28 mouse cellular contexts compared by ENCODE assay signal in genomic region chr19:56189185-56189584, GRCm38 (mm10).
DNase-seq lines count a peak whose midpoint lies in the region; ATAC-seq and TF ChIP-seq lines count a peak whose summit lies in the region.
"Had no signal": no experiment of that assay in that cellular context is flagged by ENCODE, and none has a peak within 500 bp of the region (broad histone marks: within the 10 kb centered on the region; RNA-seq: fewer than 3 reads in every experiment).

No protein-coding gene starts in this region.

- TF ChIP-seq CTCF in forebrain, postnatal 0 days (IDR thresholded peaks at IDR 0.05; ENCODE audit: low read depth): no peak
- TF ChIP-seq CTCF in hindbrain, postnatal 0 days (IDR thresholded peaks at IDR 0.05; ENCODE audit: low read depth): no peak

- H3K4me1 ChIP-seq in forebrain, embryonic 10.5 days: peaks cover 35% of the 10 kb centered on the region
- H3K4me1 ChIP-seq in forebrain, postnatal 0 days (ENCODE audit: insufficient read depth): no peaks in the 10 kb centered on the region
- peaks cover 18% of the 10 kb centered on the region for H3K4me1 ChIP-seq in hindbrain, embryonic 10.5 days (replicated peaks)
- H3K4me1 ChIP-seq in hindbrain, postnatal 0 days (ENCODE audit: insufficient read depth, low read length): no peaks in the 10 kb centered on the region; the same call in 1 of the 2 replicates
- peaks cover 42% of the 10 kb centered on the region for H3K4me1 ChIP-seq in limb, embryonic 10.5 days
- H3K4me1 ChIP-seq in liver, embryonic 15.5 days (replicated peaks): peaks cover 13% of the 10 kb centered on the region; the same call in 1 of the 2 replicates
- H3K4me1 ChIP-seq: intestine, embryonic 15.5 days had no signal

- 0 out of 2 replicates have a peak overlapping the region, but pooled peaks have one; percentile 12 for H3K27ac ChIP-seq in forebrain, embryonic 10.5 days
- H3K27ac ChIP-seq in forebrain, postnatal 0 days (ENCODE audit: low read depth, low read length): no peak overlapping the region
- peak overlapping the region; percentile 16 for H3K27ac ChIP-seq in hindbrain, embryonic 10.5 days
- no peak overlapping the region for H3K27ac ChIP-seq in hindbrain, postnatal 0 days
- peak overlapping the region; percentile 61 for H3K27ac ChIP-seq in limb, embryonic 10.5 days
- no peak overlapping the region for H3K27ac ChIP-seq in liver, embryonic 15.5 days (replicated peaks)
- H3K27ac ChIP-seq: intestine, embryonic 15.5 days; limb, embryonic 13.5 days; neural tube, embryonic 12.5 days; stomach, postnatal 0 days had no signal

- H3K9ac ChIP-seq in forebrain, postnatal 0 days: no peak overlapping the region
- no peak overlapping the region for H3K9ac ChIP-seq in hindbrain, postnatal 0 days (replicated peaks; ENCODE audit: low read length)
- H3K9ac ChIP-seq in liver, embryonic 15.5 days: no peak overlapping the region
- H3K9ac ChIP-seq: intestine, embryonic 15.5 days; limb, embryonic 13.5 days; neural tube, embryonic 12.5 days had no signal

- peaks cover 3% of the 10 kb centered on the region; the same call in 1 of the 2 replicates for H3K9me3 ChIP-seq in forebrain, embryonic 10.5 days
- H3K9me3 ChIP-seq in forebrain, postnatal 0 days (ENCODE audit: low read length): no peaks in the 10 kb centered on the region
- H3K9me3 ChIP-seq in hindbrain, embryonic 10.5 days: peaks cover under 1% of the 10 kb centered on the region; the same call in 1 of the 2 replicates
- H3K9me3 ChIP-seq in hindbrain, postnatal 0 days (ENCODE audit: low read length): no peaks in the 10 kb centered on the region
- no peaks in the 10 kb centered on the region for H3K9me3 ChIP-seq in limb, embryonic 10.5 days (replicated peaks)
- H3K9me3 ChIP-seq in liver, embryonic 15.5 days (replicated peaks): no peaks in the 10 kb centered on the region
- H3K9me3 ChIP-seq: intestine, embryonic 15.5 days had no signal

- peaks cover 89% of the 10 kb centered on the region for H3K27me3 ChIP-seq in forebrain, embryonic 10.5 days (ENCODE audit: poor library complexity, severe bottlenecking)
- H3K27me3 ChIP-seq in forebrain, postnatal 0 days (ENCODE audit: insufficient read depth, low read length): peaks cover 9% of the 10 kb centered on the region
- no peaks in the 10 kb centered on the region; the same call in 1 of the 2 replicates for H3K27me3 ChIP-seq in hindbrain, embryonic 10.5 days (ENCODE audit: insufficient read depth, poor library complexity, severe bottlenecking)
- no peaks in the 10 kb centered on the region for H3K27me3 ChIP-seq in hindbrain, postnatal 0 days (ENCODE audit: insufficient read depth, low read length)
- H3K27me3 ChIP-seq in limb, embryonic 10.5 days (ENCODE audit: low read depth, poor library complexity, severe bottlenecking): 0 out of 2 replicates have a peak, but pooled peaks cover 4% of the 10 kb centered on the region
- H3K27me3 ChIP-seq in liver, embryonic 15.5 days: no peaks in the 10 kb centered on the region
- H3K27me3 ChIP-seq: intestine, embryonic 15.5 days; neural tube, embryonic 12.5 days had no signal

- WGBS in forebrain, embryonic 10.5 days: 94% methylated on average over 1 of the region's 1 CpGs
- 96% methylated on average over 1 of the region's 1 CpGs for WGBS in forebrain, postnatal 0 days
- 97% methylated on average over 1 of the region's 1 CpGs for WGBS in hindbrain, embryonic 10.5 days
- WGBS in hindbrain, postnatal 0 days: 94% methylated on average over 1 of the region's 1 CpGs
- 100% methylated on average over 1 of the region's 1 CpGs for WGBS in limb, embryonic 10.5 days
- 75% methylated on average over 1 of the region's 1 CpGs for WGBS in liver, embryonic 15.5 days (ENCODE audit: insufficient replicate concordance)

- no peak overlapping the region for H3K4me2 ChIP-seq in forebrain, postnatal 0 days (ENCODE audit: low read depth)
- H3K4me2 ChIP-seq in hindbrain, postnatal 0 days (ENCODE audit: low read depth, low read length): no peak overlapping the region
- no peak overlapping the region for H3K4me2 ChIP-seq in liver, embryonic 15.5 days
- H3K4me2 ChIP-seq: intestine, embryonic 15.5 days; limb, embryonic 13.5 days; midbrain, embryonic 11.5 days; neural tube, embryonic 12.5 days had no signal

- no peak for DNase-seq in forebrain, embryonic 10.5 days (ENCODE audit: extremely low spot score, low spot score)
- no peak for DNase-seq in forebrain, postnatal 0 days
- DNase-seq in hindbrain, embryonic 10.5 days (ENCODE audit: low spot score): no peak
- DNase-seq in hindbrain, postnatal 0 days (ENCODE audit: low spot score): no peak
- no peak for DNase-seq in limb, embryonic 10.5 days (ENCODE audit: low spot score)
- no peak for DNase-seq in layer of hippocampus, adult 8-10 months (ENCODE audit: low spot score in 2 of 2)
- DNase-seq in lung, postnatal 4 days: no peak
- DNase-seq: adrenal gland, postnatal 14 days; cerebellum, adult 8-10 months; cerebellum, postnatal 36 days; kidney, adult 2 months; kidney, postnatal 10 days; layer of hippocampus, adult 9-11 months; lung, adult 2 months; lung, postnatal 10 days; right cerebral cortex, postnatal 4 days; thymus, adult 18-20 months; thymus, postnatal 25 days had no signal

- H3K36me3 ChIP-seq in forebrain, embryonic 10.5 days (replicated peaks): no peaks in the 10 kb centered on the region
- no peaks in the 10 kb centered on the region for H3K36me3 ChIP-seq in forebrain, postnatal 0 days (ENCODE audit: insufficient read depth)
- H3K36me3 ChIP-seq in hindbrain, embryonic 10.5 days: no peaks in the 10 kb centered on the region
- no peaks in the 10 kb centered on the region for H3K36me3 ChIP-seq in hindbrain, postnatal 0 days (ENCODE audit: insufficient read depth, low read length)
- H3K36me3 ChIP-seq in limb, embryonic 10.5 days: no peaks in the 10 kb centered on the region
- H3K36me3 ChIP-seq in liver, embryonic 15.5 days (replicated peaks): no peaks in the 10 kb centered on the region
- H3K36me3 ChIP-seq: intestine, embryonic 15.5 days; neural tube, embryonic 12.5 days had no signal

- no peak overlapping the region for H3K4me3 ChIP-seq in forebrain, embryonic 10.5 days
- no peak overlapping the region for H3K4me3 ChIP-seq in forebrain, postnatal 0 days (ENCODE audit: low read depth, low read length)
- no peak overlapping the region for H3K4me3 ChIP-seq in hindbrain, embryonic 10.5 days
- H3K4me3 ChIP-seq in hindbrain, postnatal 0 days (ENCODE audit: low read length): no peak overlapping the region
- no peak overlapping the region for H3K4me3 ChIP-seq in limb, embryonic 10.5 days
- H3K4me3 ChIP-seq in liver, embryonic 15.5 days (replicated peaks): no peak overlapping the region
- H3K4me3 ChIP-seq: intestine, embryonic 15.5 days; limb, embryonic 13.5 days; myocyte; neural tube, embryonic 12.5 days had no signal

- no peak for ATAC-seq in forebrain, postnatal 0 days
- ATAC-seq in hindbrain, postnatal 0 days: no peak
- ATAC-seq in liver, embryonic 15.5 days (ENCODE audit: insufficient read depth): peak; percentile 75
- ATAC-seq: forebrain, embryonic 16.5 days; hindbrain, embryonic 16.5 days; intestine, embryonic 15.5 days; midbrain, embryonic 16.5 days had no signal

Comparison
In these comparisons a context has a peak if more than half of its experiments do, and no peak if none do; other contexts are left out.
1. H3K27ac ChIP-seq: peak in forebrain, embryonic 10.5 days (single experiment), hindbrain, embryonic 10.5 days (single experiment) and limb, embryonic 10.5 days (single experiment); none in forebrain, postnatal 0 days (single experiment), hindbrain, postnatal 0 days (single experiment) and liver, embryonic 15.5 days (single experiment).